Mouse (Mus musculus) bone marrow, adult 2 months (tissue): ENCODE measurements around the gene Kif22. TPM values are rescaled to one million over a fixed set of nuclear protein-coding genes. Genes with fewer than 3 reads are reported as not detected.
"Not testable (repeated sequence)": the region's sequence is repeated elsewhere in the genome, so short reads cannot be mapped to it uniquely, and the experiment has no call there.

Experiments
- H3K27ac ChIP-seq: fragments of 200-500 bp; 2 replicates; pipeline ENCODE4 v1.5.1; 2012; ENCODE audit warnings: low read depth, mild to moderate bottlenecking, control low read depth, inconsistent platforms, low read length; ENCODE audit not compliant: control insufficient read depth, poor library complexity, insufficient read depth
- H3K4me1 ChIP-seq: fragments of 200-500 bp; 2 replicates; pipeline ENCODE4 v1.6.1; 2011; ENCODE audit warnings: low read length; ENCODE audit not compliant: control insufficient read depth, insufficient read depth
- H3K4me3 ChIP-seq: fragments of 200-500 bp; replicated peaks from 2 replicates; pipeline ENCODE3; 2011; ENCODE audit warnings: mild to moderate bottlenecking, low read depth, low read length, control low read depth; ENCODE audit not compliant: control insufficient read depth
- CTCF ChIP-seq: fragments of 200-500 bp; IDR thresholded peaks from 2 replicates; pipeline ENCODE4 v1.5.1; 2011; ENCODE audit warnings: low read length, control low read depth; ENCODE audit not compliant: control insufficient read depth, insufficient read depth
- POLR2A ChIP-seq: fragments of 200-500 bp; IDR thresholded peaks from 2 replicates; pipeline ENCODE4 v1.6.1; 2011; ENCODE audit warnings: low read depth, mild to moderate bottlenecking, control low read depth, low read length, borderline replicate concordance; ENCODE audit not compliant: control insufficient read depth
- WGBS: fragments of 180-500 bp; shearing (Covaris S2); methylation state at CpG from one replicate; pipeline ENCODE4 v1.1.7; 2018; 5-methylcytosine and 5-hydroxymethylcytosine counted together
- polyA plus RNA-seq: library from polyadenylated mRNA; stranded (reverse); fragments of >200 nt; gene quantifications from 2 replicates; pipeline ENCODE4 v1.2.4, GENCODE M21; 2011; ENCODE audit warnings: low replicate concordance; ENCODE audit not compliant: missing spikeins, insufficient read depth, insufficient read length

Gene Kif22
- polyA plus RNA-seq = 114 and 164 TPM in 2 replicates

GRCm38 (mm10) chr7:127041851-127042672 is at the start of gene Kif22:
TSS of gene Kif22 (minus strand) at chr7:127042471.
- WGBS = under 1% methylated on average over 53 of the region's 53 CpGs
- Histone ChIP-seq H3K27ac (peak within 1 kb of the TSS; percentile 75), H3K4me1 (no peaks in the 10 kb centered on the region), H3K4me3 (peak within 1 kb of the TSS; percentile 96)
- TF ChIP-seq POLR2A (peak; percentile 77; the same call in 1 of the 2 replicates), CTCF (no peak)

GRCm38 (mm10) chr7:127091114-127091896 is 49.0 kb upstream of the Kif22 start, which contains the start of gene AI467606:
TSS of gene AI467606 (plus strand) at chr7:127091359.
- H3K4me3 ChIP-seq = peak within 1 kb of the TSS; percentile 74
- 1% methylated on average over 16 of the region's 16 CpGs for WGBS
- TF ChIP-seq POLR2A (peak; percentile 77; the same call in 1 of the 2 replicates), CTCF (no peak)
- H3K27ac ChIP-seq = peak within 1 kb of the TSS; percentile 89
- H3K4me1 ChIP-seq = peaks cover 8% of the 10 kb centered on the region; the same call in 1 of the 2 replicates

DNA sequence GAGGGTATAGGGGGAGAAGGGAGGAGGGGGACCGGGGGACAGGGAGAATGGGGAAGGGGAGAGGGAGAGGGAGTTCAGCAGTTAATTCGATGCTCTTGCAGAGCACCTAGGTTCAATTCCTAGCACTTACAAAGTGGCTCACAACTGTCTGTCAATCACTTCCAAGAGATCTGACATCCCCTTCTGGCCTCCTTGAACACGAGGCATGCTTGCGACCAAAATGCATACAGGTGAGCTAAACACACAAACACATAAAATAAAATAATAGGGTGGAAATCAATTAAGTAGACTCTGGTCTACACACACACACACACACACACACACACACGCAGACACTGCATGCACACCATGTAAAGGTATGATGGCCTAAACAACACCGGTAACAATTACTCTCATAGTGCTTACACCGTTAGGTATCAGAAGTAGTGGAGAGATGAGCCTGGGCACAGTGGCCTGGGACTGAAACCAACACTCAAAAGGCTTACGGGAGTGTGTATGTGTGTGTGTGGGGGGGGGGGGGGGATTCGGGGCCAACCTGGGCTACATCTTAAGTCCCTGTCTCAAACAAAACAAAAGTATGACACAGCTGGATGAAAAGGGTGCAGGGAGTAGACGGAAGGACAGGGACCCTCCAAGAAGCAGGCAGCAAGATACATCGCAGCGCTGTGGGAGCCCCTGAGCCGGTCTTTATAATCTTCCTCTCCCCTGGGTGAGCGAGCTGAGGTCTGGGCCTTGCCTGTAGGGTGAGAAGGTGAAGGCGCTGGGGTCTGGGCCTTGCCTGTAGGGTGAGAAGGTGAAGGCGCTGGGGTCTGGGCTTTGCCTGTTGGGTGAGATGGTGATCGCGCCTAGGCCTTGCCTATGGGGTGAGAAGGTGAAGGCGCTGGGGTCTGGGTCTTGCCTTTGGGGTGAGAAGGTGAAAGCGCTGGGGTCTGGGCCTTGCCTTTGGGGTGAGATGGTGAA is 48.2 kb upstream of the Kif22 start:
- Histone ChIP-seq H3K4me1 (peaks cover 6% of the 10 kb centered on the region; the same call in 1 of the 2 replicates), H3K27ac (peak overlapping the region; percentile 89), H3K4me3 (peak overlapping the region; percentile 50)
- 12% methylated on average over 20 of the region's 20 CpGs for WGBS
- TF ChIP-seq CTCF = no peak

GRCm38 (mm10) chr7:127088901-127089845 is 46.9 kb upstream of the Kif22 start:
- H3K4me1 ChIP-seq = peaks cover 8% of the 10 kb centered on the region; the same call in 1 of the 2 replicates
- TF ChIP-seq POLR2A (peak; percentile 48; the same call in 1 of the 2 replicates), CTCF (no peak)
- H3K27ac ChIP-seq = peak overlapping the region; percentile 86
- WGBS = 5% methylated on average over 27 of the region's 27 CpGs
- H3K4me3 ChIP-seq = peak overlapping the region; percentile 40

- Histone ChIP-seq H3K4me1 (peaks cover 8% of the 10 kb centered on the region; the same call in 1 of the 2 replicates), H3K27ac (no peak overlapping the region), H3K4me3 (no peak overlapping the region)
- WGBS = 26% methylated on average over 3 of the region's 3 CpGs
- TF ChIP-seq POLR2A = no peak
- no peak for TF ChIP-seq CTCF
Observed at GRCm38 (mm10) chr7:127088083-127088482, 45.8 kb upstream of the Kif22 start.

GRCm38 (mm10) chr7:127087278-127088010 is 45.2 kb upstream of the Kif22 start, which contains the start of gene Zg16:
TSS of gene Zg16 (minus strand) at chr7:127087328.
- H3K27ac ChIP-seq = peak within 1 kb of the TSS; percentile 50
- H3K4me3 ChIP-seq, H3K4me1 ChIP-seq: not testable (repeated sequence)
- 64% methylated on average over 6 of the region's 6 CpGs for WGBS

DNA sequence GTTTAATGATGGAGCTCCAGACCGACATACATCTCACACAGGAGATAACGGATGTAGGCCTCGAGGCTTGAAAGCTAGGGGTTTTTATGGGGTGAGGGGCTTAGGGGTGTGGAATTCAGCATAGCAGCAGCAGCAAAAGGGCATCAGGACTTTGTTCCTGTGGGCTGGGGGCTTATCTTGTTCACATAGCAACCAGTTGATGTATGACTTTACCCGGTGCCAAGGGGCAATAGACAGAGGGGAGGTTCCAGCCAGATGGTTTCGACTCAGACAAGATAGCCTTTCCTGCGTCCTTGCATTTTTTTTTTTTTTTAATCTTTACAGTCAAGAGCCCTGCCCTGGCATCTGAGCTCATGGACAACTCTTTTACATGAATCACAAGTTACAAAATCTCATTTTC is 43.5 kb upstream of the Kif22 start:
- 54% methylated on average over 6 of the region's 6 CpGs for WGBS
- not testable (repeated sequence) for H3K4me3 ChIP-seq, H3K4me1 ChIP-seq
- H3K27ac ChIP-seq = 0 out of 2 replicates have a peak overlapping the region, but pooled peaks have one; percentile 3
